Mouse (Mus musculus) monocyte, adult 2 months (primary cell): ENCODE data around the gene Rnf207.

Experiments used
- DNase-seq, 2 experiments: peaks; one replicate each; pipeline ENCODE4 v3.0.0; 2022; ENCODE audit warnings: low spot score in 2 of 2, low read depth in 1 of 2

Gene Rnf207

GRCm38 (mm10) chr4:152332952-152333351 is 14.2 kb upstream of the Rnf207 start:
- DNase-seq, result peak in 1 of 2 experiments; percentile 33

GRCm38 (mm10) chr4:152328691-152329090 is 9.9 kb upstream of the Rnf207 start:
- DNase-seq, result no peak

GRCm38 (mm10) chr4:152326543-152326942 is 7.8 kb upstream of the Rnf207 start:
- no peak for DNase-seq

GRCm38 (mm10) chr4:152325574-152326411 is 7.0 kb upstream of the Rnf207 start, which contains the start of gene Rpl22:
TSS of gene Rpl22 (plus strand) at chr4:152325742.
- DNase-seq, result peak; percentile 89 to 92

- no peak for DNase-seq
Observed at GRCm38 (mm10) chr4:152324641-152325562, 6.1 kb upstream of the Rnf207 start.

DNA sequence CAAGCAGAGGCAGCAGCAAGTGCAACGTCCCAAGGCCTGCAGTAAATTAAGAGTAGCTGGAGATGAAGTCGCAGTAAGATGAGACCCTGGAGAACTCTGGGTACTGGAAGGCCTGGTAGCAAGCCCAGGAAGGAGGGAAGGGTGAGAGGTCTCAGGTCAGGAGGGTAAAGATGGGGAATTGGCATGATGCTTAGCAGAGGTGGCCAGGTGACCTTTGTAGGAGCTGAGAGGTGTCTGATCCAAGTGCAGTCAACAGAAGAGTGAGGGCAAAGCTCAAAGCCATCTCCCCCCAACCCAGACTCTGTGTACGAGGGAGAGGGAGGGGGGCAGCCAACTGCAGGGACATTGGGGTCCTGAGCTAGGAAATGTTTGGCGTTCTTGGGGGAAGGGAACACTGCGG is 2.7 kb upstream of the Rnf207 start:
- DNase-seq, result no peak

- DNase-seq, result no peak
Observed at GRCm38 (mm10) chr4:152317631-152318033, 1.2 kb downstream of the Rnf207 start.

- DNase-seq, result no peak
Observed at GRCm38 (mm10) chr4:152315498-152316213, 3.1 kb downstream of the Rnf207 start.

GRCm38 (mm10) chr4:152313934-152314333 is 4.9 kb downstream of the Rnf207 start:
- no peak for DNase-seq

DNA sequence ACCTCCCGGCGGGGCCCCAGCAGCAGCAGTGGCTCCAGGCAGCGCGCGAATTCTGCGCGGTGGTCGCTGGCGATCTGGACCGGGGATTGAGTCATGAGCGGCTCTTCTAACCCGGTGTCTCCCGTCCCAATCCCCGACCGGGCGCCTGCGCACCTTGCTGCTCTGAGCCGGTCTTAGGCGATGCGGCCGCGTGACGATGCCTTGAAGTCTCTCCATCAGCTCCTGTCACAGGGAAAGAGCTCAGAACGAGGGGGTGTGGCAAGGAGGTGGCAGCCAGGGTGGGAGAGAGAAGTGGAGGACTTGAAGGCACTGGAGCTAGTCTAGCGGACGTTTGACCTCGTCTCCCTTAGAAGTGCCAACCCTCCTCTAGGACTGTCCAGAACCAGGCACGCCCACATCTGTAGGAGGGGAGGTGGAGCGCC is 5.6 kb downstream of the Rnf207 start:
- DNase-seq, result no peak

- no peak for DNase-seq
Observed at GRCm38 (mm10) chr4:152312186-152312585, 6.6 kb downstream of the Rnf207 start.

DNA sequence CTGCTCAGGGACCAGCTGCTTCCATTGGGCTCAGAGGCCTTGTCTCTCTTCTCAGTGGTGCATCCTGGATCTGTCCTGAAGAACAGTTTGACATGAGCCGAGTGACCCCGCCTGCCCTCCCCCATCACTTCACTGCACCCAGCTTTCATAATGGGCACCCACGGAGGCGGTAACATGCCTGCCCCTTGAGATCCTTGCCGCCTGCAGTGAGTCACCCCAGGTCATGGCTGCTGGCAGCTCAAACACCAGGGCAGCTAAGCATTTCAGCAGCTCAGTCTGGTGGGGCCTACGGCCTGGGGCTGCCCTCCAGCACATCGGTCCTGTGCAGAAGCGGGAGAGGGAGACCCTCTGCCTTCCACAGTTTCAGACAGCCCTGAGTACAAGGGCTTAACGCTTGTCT is 11.3 kb downstream of the Rnf207 start:
- DNase-seq, result no peak

DNA sequence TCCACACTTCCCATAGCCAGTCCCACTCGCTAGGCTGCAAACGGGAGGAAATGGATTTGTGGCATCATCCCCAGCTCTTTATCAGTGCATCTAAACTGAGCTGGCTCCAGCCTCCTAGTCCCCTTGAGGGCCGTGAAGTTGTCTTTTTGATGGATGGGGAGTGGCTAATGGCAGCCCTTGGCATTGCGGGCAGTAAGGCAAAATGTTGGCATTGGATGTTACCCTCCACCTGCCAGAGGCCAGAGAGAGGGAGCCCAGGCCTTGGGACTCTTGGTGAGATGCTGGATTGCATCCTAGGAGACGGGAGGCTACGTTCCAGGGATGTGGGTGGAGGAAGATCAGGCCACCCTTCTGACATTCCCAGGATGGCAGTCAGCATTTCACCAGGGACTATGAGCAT is 12.8 kb downstream of the Rnf207 start:
- no peak for DNase-seq

- no peak for DNase-seq
Observed at GRCm38 (mm10) chr4:152304685-152305084, 14.1 kb downstream of the Rnf207 start.

- DNase-seq, result no peak
Observed at GRCm38 (mm10) chr4:152303172-152303571, 15.6 kb downstream of the Rnf207 start.

GRCm38 (mm10) chr4:152302012-152302411 is 16.8 kb downstream of the Rnf207 start:
- no peak for DNase-seq

- DNase-seq, result no peak
Observed at GRCm38 (mm10) chr4:152300375-152300774, 18.4 kb downstream of the Rnf207 start.

- no peak for DNase-seq
Observed at GRCm38 (mm10) chr4:152298836-152299235, 20.0 kb downstream of the Rnf207 start.

GRCm38 (mm10) chr4:152296874-152297861 is 21.6 kb downstream of the Rnf207 start, which contains the start of gene Icmt:
TSS of gene Icmt (plus strand) at chr4:152297227.
- peak; percentile 98 to 99 for DNase-seq

GRCm38 (mm10) chr4:152296371-152296770 is 22.4 kb downstream of the Rnf207 start:
- no peak for DNase-seq
